Mouse (Mus musculus) heart, postnatal 36 days (tissue): ENCODE measurements around the gene Bpifb6. TPM values are rescaled to one million over a fixed set of nuclear protein-coding genes. Genes with fewer than 3 reads are reported as not detected.
A peak's percentile ranks its signal among the peaks of the same experiment; 100 is the strongest.

Experiments
- DNase-seq, 2 experiments: peaks; one replicate each; pipeline ENCODE4 v3.0.0; 2021 to 2022
- intact Hi-C: fragments of 180-260 bp; cut with DNase I; formaldehyde crosslinking; loops from one replicate; pipeline ENCODE4 v1.15.1; 2025
- total RNA-seq, 2 experiments: library from RNA; stranded (reverse); gene quantifications; 2 replicates each; pipeline ENCODE4 v1.2.3; 2021

Gene Bpifb6
- total RNA-seq: not detected

DNA sequence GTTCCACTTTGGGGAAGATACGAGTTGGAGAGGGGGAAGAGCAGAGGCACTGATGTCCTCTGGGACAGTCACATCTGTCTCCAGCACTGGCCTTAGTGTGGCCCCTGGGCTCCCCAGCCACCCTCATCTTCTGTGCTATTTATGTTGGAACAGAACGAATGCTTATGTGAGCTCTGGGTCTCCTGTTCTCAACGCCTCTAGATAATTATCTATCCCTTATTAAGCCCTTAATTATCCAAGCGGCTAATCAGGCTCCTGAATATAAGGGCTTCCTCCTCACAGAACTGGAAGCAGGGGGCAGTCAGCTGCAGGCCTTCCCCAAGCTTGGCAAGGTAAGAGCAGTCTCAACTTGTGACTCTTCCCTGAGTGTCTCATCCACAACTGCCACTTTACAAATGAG lies at the start of gene Bpifb6:
Gene Bpifb6, plus strand, starts transcription at position 301 of the 400 bp plus-strand sequence.
- intact Hi-C loops: no loop called here
- no peak for DNase-seq

DNA sequence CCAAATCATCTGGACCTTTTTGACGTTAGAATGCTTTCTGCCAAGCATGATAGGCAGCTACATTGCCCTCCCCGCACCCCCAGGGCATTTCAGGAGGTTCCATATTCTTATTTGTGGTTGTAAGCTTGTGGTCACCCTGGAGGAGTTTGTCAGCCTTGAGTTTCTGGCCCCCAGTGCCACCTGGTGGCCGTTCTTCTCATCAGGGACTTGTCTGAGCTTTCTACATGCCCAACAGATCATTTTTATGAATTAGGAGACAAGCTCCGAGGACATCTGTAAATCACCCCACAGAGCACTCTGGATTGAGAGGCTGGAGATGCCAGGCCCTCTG lies 49.2 kb upstream of the Bpifb6 start:
- intact Hi-C loops: loop anchor here (1.0 to 5.0 kb wide), 3 partner anchors 44 to 182 kb away; no protein-coding TSS in a partner anchor
- peak; percentile 28 to 53 for DNase-seq

DNA sequence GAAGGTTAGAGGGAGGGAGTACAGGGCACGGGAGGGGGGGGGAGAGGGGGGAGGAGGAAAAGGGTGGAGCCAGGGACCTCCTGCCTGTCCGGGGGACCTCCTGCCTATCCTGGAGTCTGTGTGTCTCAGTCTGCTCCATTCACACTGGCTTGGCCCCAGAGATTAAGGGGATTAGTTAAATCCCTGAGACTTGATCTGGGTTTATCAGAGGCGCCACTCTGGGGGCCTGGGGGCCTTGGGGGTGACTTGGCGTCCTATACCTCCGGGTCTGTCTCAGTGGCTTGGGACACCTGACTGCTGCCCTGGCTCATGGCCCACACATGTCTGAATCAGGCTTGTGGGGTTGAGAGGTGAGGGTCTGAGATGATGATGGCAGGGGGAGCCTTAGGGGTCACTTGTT lies 46.6 kb upstream of the Bpifb6 start:
- no peak for DNase-seq
- intact Hi-C loops: loop anchor here (5.0 kb wide), 1 partner anchor 46 kb away; no protein-coding TSS in a partner anchor

DNA sequence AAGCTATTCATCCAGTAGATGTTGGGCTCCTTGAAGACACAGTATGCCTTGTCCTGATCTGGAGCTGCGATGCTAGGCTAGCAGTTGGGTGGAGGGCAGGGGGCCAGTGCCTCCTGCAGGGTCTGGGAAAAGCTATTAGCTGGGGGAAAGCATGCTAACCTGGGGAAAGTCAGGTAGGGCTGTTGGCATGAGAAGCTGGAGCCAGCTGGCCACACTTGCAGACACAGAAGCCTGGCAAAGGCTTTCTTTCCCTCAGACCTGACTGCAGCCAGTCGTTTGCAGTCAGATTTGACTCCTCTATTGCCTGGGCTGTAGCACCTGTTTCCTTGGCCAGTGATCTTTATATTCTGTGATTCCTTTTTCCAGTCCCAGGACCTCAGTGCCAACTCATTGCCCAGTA lies 40.6 kb upstream of the Bpifb6 start:
- intact Hi-C loops: no loop called here
- DNase-seq: no peak

DNA sequence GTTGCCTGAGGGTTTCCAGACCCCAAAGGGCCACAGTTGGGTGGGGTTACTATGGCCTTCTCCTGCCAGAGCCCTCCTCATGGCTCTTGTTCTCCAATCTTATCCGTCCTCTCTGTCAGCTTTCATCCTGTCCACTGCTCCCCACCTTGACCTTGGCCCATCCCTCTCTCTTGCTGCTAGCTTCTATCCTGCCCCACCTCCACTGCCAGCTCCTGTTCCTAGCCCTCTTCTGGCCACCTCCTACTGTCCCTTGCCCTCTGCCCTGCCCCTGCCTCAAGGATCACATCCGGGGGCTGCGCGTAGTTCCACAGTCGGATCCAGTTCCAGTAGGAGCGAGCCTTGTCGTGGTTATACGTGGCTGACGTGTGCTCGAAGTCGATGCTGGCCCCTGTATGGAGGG lies 39.9 kb upstream of the Bpifb6 start:
- no peak for DNase-seq
- intact Hi-C loops: no loop called here

DNA sequence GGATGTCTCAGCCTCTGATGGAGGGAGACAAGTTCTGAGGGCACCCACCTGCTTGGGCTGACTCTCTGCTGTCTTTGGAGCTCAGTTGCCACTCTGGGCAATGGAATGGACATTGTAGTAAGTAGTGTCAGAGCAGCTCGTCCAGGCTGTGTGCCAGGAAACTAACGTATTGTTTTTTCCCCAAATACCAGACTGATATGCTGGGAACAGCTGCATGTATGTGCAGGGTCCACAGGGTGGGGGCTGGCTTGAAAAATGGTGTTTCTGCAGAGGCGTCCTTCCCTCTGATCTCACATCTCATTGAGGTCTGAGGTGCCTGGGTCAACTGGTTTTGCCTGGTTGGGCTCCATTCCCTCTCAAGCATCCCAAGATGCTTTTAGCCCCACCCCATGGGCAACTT lies 39.5 kb upstream of the Bpifb6 start:
- no peak for DNase-seq
- intact Hi-C loops: no loop called here

DNA sequence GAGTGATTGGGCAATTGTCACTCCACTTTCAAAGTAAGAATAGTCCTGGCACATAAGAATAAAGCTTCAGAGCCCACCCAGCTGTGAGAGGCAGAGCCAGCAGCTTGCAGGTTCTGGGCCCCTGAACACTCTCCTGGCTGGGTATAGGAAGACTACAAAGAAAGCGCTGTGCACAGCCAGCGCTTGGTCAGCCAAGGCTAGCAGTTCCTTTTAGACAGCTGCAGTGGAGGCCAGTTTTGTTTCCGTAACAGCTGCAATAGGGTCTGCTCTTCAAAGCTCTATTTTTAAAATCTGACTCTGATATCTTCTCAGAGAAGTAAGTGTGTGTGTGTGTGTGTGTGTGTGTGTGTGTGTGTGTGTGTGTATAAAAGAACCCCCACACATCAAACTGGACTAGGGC lies 38.2 kb upstream of the Bpifb6 start:
- intact Hi-C loops: no loop called here
- no peak for DNase-seq

DNA sequence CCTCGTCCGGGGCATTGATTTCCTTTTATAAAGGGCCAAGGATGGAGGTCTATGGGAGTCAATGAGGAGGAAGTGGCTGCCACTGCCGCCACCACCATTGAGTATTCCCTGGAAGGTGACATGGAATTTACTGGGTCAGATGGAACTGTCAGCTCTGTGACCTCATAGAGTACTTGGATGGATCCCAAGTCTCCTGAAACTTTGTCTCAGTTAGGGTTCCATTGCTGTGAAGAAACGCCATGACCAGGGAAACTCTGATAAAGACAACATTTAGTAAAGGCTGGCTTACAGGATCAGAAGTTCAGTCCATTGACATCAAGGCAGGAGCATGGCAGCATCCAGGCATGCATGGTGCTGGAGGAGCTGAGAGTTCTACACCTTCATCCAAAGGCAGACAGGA lies 29.2 kb upstream of the Bpifb6 start, which contains the start of gene Sun5:
Gene Sun5, minus strand, starts transcription at position 101 of the 400 bp plus-strand sequence.
- intact Hi-C loops: no loop called here
- DNase-seq: no peak

- no peak for DNase-seq
- intact Hi-C loops: no loop called here
These were observed 25.4 kb upstream of the Bpifb6 start, which contains the start of gene Bpifb2 for GRCm38 (mm10) chr2:153874745-153875144. Gene Bpifb2 (plus strand): TSS chr2:153875045.

DNA sequence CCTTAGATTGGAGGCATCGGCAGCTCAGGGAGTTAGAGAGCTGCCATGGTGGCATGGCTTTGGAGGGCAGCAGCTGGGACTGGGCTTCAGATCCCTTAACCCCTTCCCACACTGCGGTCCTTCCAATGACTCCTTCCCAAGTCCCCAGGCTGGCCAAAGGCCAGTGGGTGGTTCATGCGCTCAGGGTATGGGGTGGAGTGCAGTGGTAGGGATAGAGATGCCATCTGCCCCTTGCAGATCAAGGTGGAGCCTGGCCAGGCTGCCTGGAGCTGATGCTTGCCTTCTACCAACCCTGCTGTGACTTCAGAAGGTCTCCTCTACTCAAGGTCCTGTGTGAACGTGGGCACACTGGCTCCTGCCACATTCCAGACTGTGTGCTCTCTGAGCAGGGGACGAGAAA lies 1.1 kb upstream of the Bpifb6 start:
- no peak for DNase-seq
- intact Hi-C loops: no loop called here

DNA sequence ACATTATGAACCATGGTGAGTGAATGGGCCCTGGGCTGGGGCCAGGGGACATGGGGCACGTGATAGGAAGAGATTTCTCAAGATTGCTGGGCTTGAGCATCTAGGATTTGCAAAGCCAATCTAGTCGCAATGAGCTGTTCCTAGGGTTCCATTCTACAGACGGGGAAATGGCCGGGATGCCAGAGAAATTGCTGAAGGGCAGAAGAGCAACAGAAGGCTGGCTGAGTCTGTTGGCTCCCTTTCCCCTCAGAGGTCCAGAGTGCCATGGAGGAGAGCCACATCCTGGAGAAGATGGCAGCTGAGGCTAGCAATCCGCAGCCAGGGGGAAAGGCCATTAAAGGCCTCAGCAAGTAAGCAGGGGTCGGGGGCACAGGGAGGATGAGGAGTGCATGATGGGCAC lies 2.5 kb downstream of the Bpifb6 start:
- no peak for DNase-seq
- intact Hi-C loops: no loop called here

- intact Hi-C loops: no loop called here
- DNase-seq: no peak
These were observed 6.4 kb downstream of the Bpifb6 start for GRCm38 (mm10) chr2:153906626-153907025.

- DNase-seq: peak; percentile 22 to 25
These were observed 14.0 kb downstream of the Bpifb6 start for GRCm38 (mm10) chr2:153914151-153914550.

GRCm38 (mm10) chr2:153917930-153918329 lies 17.7 kb downstream of the Bpifb6 start, which contains the start of gene Bpifb3:
Gene Bpifb3 (plus strand): TSS chr2:153918230.
- no peak for DNase-seq
- intact Hi-C loops: no loop called here

More at GRCm38 (mm10) chr2:153914151-153914550, 14.0 kb downstream of the Bpifb6 start:
- intact Hi-C loops: no loop called here

DNA sequence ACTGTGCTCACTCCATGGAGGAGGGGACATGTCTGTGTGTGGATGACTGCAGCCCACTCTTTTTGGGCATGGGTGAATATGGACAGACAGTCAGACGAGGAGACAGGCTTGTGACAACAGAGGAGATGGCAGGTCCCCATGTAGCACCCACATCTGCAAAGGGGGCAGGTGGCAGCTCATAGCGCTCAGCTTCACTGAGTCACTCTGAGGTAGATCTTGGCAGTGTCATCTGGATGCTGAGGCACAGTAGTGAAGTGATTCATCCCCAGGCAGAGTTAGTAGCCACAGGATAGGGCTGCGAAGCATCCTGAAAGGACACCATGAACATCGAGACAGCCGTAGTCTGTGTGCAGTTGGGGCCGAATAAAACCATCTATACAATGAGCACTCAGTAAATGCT lies 21.1 kb downstream of the Bpifb6 start:
- intact Hi-C loops: no loop called here

DNA sequence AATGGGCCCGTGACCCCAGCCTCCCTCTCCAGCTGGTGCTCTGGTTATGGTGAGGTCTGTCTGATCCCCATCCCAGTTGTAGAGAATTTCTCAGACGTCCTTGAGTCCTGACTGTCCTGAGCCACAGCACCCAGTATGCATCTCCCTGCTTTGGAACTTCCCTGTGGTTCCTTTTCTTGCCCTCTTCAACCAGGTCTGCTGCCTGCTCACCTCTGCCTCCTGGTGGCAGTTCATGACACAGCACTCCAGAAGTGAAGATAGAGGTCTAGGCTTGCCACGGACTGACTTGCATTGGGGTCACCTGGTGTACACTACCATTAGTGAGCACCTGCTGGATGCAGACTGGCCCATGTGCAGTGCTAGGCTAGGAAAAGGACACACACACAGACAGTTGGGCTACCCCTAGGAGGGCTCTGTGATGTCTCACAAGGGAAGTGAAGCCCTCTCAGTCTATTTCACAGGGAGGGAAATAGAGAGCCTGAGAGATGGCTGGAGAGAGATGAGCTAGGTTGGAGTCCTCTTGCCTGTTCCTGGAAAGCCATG lies 29.8 kb downstream of the Bpifb6 start:
- intact Hi-C loops: loop anchor here (1.0 to 5.0 kb wide), 3 partner anchors 123 to 259 kb away; no protein-coding TSS in a partner anchor
- DNase-seq: peak; percentile 27 to 59

More for the DNA sequence above, 21.1 kb downstream of the Bpifb6 start:
- no peak for DNase-seq

DNA sequence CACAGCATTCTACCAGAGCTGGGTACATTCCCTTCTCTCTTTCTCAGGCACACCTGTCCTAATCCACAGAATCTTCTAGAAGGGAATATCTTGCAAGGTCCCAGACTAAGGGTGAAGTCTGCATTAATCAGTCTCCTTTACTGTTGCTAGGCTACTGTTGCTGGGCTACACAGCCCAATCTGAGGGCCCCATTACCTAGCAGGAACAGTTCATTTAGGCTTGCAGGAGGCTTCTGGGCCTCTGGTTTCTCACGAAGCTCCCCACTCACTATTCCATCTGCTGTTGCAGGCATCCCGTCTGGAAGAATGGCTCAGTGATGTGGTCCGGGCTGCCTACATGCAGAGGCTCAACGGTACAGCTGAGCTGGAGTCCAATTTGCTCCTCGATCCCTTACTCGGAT lies 30.9 kb downstream of the Bpifb6 start:
- DNase-seq: no peak
- intact Hi-C loops: loop anchor here (2.0 to 5.0 kb wide), 2 partner anchors 219 to 260 kb away; no protein-coding TSS in a partner anchor

- intact Hi-C loops: loop anchor here (5.0 kb wide), 1 partner anchor 221 kb away; no protein-coding TSS in a partner anchor
- no peak for DNase-seq
These were observed 33.1 kb downstream of the Bpifb6 start for GRCm38 (mm10) chr2:153933311-153933710.

DNA sequence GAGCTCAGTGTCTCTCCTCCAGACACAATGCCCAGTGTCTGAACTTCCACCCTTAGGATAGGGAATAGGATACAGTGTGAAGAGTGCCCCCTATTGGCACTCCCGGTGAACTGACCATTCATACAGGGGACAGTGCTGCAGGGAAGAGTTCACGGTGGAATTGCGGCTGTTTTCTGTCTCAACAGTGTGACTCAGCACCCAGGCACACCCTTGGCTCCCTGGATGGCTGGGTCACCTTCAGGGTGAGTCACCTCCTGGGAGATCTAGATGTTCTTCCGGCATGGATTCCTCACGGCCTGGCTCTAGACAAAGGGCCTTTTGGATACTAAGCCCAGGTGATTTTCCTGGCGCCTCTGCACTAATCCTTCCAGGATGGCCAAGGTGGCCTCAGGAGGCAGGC lies 35.2 kb downstream of the Bpifb6 start:
- no peak for DNase-seq
- intact Hi-C loops: no loop called here

- intact Hi-C loops: no loop called here
- no peak for DNase-seq
These were observed 37.7 kb downstream of the Bpifb6 start, which contains the start of gene Bpifb4 for GRCm38 (mm10) chr2:153937843-153938242. Gene Bpifb4 (plus strand): TSS chr2:153938212.

DNA sequence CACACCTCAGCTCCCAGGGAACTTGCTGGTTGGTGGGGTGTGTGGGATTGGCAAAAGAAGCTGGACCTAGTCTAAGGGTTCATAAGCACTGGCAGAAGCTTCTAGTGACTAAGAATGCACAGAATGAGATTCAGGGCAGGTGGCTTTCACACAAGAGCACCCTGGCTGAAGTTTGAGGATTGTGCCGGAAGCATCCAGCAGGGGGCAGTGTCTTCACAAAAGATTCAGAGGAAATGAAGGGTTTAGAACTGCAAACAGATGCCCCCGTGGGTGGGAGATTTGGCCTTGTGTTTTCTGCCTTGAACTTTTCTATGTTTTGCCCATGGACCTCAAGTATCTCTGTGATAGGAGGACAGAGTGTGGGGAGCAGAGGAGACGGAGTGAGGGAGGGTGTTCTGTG lies 43.3 kb downstream of the Bpifb6 start:
- peak; percentile 21 to 40 for DNase-seq
- intact Hi-C loops: no loop called here

DNA sequence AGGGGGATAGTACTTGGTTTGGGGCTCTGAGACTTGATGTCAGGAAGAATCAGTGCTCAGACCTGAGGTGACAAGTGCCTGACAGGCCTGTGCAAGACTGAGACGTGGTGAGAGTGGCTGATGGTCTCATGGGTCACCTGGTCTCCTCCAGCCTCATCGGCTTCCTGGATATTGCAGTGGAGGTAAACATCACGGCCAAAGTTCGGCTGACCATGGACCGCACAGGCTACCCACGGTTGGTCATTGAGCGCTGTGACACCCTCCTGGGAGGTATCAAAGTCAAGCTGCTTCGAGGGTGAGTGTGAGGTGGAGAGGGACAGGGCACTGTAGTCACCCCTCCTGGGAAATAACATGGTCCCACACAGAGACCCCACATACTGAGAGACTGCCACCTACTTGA lies 44.4 kb downstream of the Bpifb6 start:
- DNase-seq: no peak
- intact Hi-C loops: no loop called here

DNA sequence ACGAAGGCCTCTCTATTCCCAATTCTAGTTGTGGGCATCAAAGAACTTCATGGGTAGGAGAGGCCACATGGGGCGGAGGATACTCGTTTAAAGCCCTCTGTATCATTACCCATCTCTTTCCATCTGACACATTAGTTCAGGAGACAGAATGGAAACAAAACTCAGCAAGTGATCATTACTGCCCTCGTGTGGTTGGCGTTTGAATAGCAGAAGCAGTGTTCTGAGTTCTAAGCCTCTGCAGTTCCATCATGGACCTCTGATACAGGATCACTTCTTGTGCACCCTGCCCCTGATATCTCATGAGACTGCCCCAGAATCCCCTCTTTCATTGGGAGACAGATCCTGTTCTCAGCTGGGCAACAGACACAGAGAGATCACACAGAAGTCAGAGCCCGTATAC lies 52.7 kb downstream of the Bpifb6 start:
- intact Hi-C loops: no loop called here

More for the DNA sequence above, 52.7 kb downstream of the Bpifb6 start:
- peak; percentile 36 to 61 for DNase-seq
